Mouse (Mus musculus) embryo, embryonic 11.5 days (tissue): ENCODE data around the gene Tmem131l.

ENCODE experiments used
- DNase-seq: peaks from one replicate; pipeline ENCODE4 v3.0.0-alpha.2; 2012; ENCODE audit warnings: low read depth, low spot score

The Tmem131l gene

DNA sequence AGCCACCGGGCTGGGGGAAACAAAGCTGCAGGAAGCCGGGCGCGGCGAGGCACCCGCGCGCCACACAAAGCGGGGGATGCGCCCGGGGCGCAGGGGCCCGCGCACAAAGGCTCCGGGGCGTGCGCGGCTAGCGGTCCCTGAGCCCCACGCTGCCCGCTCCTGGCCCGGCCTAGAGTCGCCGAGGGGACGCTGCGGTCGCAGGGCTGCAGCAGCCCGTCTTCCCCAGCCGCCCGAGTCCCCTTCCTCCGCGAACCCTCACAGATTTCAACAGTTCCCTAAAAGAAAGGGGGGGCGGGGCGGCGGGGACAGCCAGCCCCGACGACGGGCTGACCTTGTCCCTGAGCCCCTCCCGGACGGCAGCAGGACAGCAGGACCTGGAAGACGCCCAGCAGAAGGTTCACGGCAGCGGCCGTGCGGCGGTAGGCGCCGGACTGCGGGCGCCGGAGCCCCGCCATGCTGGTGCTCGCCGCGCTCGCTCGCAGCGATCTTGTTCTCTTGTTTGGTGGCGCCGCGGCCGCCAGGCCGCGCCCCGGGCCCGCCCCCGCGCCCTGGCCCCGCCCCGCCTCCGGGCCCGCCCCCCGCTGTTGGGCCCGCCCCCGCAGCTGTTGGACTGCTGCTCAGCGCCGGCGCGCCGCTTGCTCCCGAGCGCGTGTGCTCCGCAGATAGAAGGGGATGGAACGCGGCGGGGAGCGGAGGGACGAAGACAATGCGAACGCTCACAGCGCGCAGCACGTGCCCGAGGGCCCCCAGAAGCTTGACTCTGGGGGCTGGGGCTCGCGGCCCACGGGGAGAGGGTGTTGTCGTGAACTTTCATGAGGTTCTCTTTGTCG, at the start of gene Tmem131l:
Gene Tmem131l (minus strand): TSS at position 530 of the 830 bp plus-strand sequence.
- peak; percentile 80 for DNase-seq

DNA sequence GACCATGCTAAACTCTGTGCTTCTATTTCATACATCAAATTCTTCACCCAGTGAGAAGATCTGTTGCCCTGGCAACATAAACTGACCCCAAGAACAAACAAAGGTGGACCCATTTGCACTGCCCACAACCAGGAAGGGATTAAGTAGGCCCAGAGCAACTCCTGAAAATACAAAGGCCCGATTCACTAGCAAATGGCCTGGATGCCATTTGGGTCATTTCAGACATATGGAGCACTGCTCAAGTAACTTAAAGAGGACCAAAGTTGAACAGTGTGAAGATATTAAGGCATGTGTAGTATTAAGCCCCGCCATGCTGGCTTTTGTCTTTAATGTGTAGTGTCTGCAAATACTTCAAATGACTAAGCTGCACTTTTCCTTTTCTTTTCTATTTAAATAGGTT, 46.9 kb upstream of the Tmem131l start:
- DNase-seq = no peak

DNA sequence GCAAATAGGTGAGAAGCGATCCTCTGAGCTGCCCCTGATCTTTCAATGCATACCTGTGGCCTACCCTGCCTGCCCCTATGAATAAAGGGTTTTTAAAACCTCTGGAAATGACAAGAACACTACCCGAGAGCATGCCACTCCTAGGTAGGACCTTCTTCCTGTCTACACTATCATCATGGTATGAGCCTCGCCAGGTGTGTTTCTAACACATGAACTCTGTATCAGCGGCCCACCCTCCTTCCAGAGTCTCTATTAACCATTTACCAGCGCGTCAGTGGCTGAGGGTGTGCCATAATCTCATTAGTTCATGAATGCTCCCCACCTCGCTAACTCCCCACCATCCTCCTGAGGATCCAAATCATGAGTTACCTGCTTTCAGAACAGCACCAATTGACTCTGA, 46.4 kb upstream of the Tmem131l start:
- no peak for DNase-seq

DNA sequence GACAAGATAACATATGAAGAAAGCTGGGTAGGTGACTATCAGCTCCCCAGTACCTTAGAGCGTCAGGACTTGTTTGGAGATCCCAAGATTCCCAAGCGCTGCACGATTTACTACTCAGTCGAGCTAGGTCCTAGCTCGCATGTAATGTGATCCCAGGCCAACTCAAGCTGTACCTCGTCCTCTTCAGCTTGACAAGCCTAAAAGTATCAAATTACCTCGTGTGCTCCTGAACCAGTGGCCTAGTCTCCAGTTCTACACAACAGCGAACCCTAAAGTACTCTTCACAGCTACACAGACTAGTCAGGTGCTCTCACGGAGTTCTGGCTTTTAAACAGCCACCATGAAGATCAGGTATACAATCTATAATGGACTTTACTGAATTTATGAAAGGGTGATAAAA, 45.5 kb upstream of the Tmem131l start:
- peak; percentile 27 for DNase-seq

DNA sequence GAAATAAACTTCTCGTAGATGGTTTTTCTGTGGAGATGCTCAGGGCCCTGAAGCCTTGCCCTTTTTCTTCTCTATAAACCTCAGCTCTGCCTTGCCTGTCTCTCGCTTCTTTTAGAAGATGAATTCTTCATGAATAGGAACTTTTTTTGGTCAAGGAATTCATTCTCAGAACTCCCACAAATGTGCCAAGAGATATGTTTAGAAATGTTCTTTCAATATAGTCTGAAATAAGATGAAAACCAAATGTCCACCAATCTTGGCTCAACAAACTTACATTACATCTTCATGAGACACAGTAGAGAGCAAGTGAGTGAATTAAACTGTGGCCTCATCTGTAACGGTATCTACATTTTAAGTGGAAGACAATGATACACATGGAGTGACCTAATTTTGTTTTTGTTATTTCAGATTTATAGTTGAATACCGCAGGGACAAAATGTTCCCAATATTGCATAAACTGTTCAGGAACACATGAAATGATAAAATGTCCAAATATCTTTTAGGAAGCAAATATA, 41.3 kb upstream of the Tmem131l start:
- DNase-seq = no peak

DNA sequence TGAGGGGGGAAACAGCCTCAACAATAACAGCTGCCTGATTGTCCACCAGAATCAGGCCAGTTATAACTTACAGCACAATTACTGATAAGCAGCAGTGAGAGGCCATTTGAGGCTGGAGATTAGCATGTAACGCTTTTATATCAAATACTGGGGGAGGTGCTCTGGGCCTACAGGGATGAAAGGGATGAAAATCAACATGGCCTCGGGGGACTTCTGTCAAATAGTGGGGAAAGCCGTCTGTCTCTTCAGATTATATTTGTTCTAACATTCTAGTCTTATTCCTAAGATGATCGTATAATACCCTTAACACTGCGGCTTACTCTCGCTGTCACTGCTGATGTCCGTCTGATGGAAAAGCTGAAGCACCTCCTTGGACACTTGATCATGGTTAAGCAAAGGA, 40.1 kb upstream of the Tmem131l start:
- DNase-seq = no peak

DNA sequence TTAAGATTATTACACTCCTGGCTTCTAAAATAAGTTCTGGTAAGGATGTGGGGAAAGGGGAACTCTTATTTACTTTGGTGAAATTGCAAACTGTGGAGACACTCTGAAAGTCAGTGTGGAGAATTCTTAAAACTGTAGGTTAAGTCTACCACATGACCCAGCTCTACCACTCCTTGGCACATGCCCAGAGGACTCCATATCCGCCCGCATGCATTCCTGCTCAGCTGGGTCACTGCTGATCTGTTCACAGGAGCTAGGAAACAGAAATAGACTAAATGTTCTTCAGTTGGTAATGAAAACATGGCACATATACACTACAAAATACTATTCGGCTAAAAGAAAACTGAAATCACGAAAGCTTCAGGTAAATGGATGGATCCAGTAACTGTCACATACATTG, 37.5 kb upstream of the Tmem131l start:
- no peak for DNase-seq

DNA sequence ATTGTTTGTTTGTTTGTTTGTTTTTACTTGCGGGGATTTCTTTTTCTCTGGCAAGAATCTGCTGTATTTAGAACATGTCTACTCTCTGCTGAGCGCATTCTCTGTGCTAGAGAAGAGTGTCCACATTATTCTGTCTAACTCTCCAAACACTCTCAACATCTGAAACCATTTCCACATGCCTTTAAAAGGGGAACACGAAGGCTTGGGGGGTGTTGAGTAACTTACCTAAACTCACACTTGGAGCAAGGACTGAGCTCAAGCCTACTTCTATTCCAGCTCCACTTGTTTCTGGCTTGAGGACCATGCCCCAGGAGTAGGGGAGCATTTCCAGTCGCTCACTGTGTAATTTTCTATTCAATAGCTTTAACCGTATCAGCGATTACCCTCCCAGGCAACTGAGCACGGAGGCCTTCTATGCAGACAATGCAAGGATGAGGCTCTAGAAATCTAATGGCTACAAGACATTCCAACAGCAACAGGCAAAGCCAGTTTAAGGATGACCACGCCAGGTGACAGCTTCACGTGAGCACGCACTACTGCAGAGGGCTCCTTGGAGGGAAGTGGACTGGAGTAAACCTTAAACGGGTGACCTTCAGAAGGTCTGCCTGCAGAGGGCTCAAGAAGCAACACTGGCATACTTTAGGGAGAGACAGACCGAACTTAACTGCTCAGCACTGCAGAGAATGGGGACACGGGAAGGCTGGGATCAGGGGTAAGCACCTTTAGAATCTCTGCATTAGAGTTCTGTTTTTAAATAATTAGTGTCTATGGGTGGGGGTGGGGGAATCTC, 36.8 kb upstream of the Tmem131l start:
- DNase-seq = no peak

DNA sequence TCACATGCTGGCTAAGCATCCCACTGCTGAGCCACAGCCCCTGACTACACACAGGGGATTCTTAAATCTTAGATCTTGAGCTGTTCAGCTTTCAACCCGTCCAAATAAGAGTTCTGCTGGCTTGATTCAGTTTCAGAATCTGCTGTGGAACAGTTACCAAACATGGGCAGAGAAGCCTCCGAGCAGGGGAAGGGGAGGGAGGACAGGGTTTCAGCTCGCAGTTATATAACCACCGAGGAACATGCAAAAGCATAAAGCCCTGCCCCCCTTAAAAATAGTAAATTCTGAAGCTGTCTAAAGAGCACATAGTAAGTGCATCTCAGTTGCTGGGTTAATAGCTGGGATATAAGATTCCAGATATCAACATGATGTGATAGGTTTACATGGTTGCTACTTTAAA, 35.5 kb upstream of the Tmem131l start:
- DNase-seq = no peak

DNA sequence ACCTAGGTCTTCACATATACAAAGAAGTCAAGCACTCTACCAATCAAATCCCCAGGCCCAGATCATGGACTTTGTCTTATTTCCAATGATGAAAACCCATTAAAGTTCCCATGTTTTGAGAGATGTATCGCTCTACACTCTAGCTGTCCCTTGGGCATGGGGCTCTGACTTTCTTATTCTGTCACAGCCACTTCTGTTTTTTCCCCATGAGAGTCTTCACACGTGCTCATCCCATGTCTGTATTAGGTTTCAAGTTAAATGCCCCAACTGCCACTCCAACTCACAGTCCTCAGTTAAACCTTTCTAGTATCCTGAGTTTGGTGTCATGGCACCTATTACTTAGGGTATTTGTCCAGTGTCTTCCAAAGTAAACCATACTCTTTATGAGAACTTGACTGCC, 34.8 kb upstream of the Tmem131l start:
- DNase-seq = no peak

DNA sequence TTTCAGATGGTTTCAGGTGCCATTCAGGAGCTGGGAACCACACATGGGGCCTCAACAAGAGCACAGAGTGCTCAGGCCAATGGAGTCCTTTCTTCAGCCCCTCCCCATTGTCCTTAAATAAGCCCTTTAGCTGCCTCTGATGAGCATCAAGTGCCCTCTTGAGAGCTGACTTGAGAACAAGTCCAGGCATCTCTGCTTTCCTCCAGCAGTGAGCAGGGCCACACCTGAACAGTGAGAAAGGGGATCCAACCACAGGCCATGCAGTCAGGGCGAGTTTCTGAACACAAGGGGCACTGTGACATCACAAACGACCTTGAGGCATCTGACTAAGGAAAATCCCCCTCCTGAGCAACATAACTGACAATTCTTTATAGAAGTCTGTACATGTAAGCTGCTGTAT, 31.7 kb upstream of the Tmem131l start:
- no peak for DNase-seq

DNA sequence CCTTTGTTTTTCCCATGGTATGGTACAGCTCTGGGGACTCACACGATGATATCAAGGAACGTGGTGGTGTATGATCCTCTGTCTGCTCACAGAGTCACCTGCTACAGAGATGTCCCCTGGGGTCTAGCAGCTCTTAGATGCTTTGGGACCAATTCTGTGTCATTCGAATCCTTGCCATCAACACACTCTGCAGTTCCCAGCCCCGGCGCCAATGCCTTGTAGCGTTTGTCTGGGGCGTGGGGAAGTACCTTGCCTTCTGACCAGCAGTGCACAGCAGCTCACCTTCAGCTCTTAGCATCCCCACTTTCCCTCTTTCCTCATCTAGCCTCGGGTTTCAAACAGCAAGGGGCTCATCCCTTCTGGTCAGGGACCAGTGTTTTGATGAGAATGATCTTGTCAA, 30.8 kb upstream of the Tmem131l start:
- no peak for DNase-seq

DNA sequence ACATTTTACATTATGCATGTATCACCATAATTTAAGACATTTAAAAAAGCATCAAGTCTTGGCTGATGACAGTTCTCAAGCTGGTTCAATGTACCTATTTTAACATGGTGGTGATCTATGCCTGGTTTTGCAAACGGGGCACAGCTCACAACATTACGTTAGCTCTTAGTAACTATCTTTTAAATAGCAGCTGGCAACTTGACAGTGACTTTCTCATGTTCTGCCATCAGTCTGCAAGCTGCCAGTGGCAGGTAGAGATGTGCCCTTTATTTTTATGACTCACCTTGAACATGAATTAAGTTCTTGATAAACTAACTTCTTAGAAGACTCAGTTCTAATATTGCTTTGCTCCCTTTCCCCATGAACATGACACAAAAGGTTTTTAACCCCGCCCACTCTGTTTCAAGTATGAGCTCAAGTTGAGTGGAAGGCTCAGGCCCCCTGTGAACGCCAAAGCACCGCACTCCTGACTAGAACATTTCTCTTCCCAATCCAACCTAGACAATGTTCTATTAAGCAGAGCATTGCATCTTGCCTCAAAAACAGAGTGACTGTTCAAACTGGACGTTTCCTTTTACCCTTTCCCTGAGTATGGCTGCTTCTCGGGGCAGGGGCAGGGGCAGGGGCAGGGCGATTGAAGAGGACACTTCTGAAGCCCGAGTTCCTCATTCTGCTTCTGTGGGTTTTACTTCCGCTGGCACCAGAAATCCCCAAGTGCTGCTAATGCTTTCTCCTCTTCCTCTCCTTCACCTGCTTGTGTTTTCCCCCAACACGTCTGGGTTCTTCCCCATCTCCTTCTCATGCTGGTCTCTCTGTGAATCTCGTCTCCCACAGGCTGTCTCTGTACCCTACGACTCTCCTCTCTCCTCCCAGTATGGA, 29.1 kb upstream of the Tmem131l start:
- DNase-seq = no peak

DNA sequence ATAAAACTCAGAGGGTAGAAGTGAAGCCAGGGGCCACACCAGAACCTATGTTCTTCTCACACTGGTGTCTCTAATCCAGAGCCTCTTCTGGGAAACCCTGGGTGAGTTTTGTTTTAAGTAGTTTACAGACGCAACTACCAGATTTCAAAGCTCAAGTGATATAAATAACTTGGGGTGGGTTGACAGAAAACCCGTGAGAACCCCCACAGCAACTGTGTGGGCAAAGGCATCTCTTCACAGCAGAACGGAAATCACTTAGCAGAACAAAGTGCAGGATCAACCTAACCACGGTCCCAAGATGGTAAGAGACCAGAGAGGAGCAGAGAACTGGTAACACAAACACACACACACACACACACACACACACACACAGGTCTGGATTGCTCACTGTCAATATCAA, 25.9 kb upstream of the Tmem131l start:
- no peak for DNase-seq

DNA sequence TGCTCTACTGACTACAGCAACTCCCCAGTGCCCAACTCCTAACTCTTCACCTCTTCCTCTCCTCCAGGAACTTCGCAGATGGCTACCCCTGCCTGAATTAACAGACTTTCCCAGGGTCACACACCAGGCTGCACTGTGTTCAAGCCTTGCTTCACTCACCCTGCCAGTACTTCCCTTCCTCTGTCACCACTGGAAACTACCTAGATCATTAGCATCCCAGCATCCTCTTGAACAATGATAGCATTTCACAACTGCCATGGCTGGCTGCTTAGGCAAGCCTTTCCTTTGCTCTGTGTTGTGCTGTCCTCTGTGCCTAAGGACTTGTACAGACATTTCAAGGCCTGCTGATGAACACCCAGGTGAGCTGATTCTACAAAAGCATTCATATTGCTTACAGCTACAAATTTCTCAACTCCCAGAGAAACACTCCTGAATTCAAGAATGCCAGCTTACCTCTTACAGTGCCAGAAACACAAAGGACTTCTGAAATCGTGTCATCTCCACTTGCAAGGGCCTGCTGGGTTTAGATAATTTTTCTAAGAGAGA, 23.5 kb upstream of the Tmem131l start:
- no peak for DNase-seq

DNA sequence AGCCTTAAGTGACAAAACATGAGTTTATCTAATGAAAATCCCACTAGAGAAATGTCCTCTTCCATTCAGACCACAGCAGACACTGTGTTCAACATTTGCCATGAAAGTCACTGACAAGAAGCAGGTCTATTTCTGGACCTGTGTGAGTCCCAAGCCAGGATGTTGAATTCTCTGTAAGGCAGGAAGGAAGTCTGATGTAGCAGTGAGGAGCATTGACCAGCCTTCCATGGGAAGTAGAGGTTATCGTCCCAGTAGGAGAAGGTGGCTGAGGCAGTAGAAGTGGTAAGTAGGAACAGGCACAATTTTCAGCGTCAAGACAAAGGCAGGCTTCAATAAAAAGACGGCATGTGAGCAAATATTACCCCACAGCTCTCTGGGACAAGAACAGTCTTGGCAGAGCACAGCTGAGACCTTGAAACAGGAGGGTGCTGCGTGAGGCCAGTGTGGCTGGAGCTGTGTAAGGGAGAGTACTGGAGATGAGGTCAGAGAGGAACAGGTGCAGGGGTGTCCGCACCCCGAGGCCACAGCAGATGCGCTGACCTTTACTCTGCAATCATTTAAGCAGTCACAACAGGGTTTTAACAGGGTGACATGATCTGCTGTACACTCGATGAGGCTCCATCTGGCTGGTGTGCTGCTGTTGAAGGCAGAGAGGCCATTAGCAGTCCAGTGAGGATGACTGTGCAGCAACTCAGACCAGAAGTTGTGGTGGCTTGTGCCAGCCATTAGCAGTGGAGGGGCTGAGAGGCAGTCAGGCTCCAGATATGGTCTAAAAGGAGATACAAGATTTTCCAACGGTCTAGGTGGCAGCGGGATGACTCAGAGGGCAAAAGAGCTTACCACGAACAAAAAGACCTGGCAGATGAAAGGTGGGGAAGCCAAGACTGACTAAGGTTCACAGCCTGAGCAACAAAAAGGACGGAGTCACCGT, 21.8 kb upstream of the Tmem131l start:
- DNase-seq = no peak

DNA sequence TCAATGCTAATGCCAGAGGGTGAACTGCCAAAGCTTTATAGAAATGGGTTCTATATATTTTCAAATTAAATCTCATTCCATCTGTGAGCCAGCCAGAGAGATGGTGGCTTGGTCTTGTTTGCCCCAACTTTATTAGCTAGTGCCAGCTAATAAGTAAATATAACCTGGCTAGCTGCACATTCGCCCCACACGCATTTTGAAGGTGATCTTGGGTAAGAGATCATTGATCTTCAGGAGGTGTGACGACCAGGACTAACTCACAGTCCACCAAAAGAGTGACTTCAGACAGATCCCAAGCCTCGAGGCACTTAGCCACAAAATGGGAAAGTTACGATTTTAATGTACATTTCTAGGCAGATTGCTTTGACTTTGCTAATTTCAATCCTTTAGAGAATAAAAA, 21.0 kb upstream of the Tmem131l start:
- DNase-seq = no peak

DNA sequence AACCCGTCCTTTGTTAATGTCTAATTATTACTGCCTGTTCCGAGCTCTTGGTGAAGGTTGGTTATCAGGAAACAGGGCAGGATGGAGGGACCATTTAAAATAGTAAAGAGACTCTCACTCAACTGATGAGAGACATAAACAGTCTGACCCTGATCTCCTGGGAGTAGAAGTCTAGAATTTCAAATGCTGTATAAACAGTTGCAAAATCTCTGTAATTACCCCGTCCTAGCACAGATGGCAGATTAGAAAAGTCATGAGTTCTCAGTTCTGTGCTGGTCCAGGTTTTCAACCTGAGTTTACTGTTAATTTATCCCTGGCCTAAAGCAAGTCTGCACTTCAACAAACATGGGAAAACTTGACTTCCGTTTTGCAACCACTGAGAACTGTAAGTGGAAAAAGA, 20.2 kb upstream of the Tmem131l start:
- DNase-seq = no peak

DNA sequence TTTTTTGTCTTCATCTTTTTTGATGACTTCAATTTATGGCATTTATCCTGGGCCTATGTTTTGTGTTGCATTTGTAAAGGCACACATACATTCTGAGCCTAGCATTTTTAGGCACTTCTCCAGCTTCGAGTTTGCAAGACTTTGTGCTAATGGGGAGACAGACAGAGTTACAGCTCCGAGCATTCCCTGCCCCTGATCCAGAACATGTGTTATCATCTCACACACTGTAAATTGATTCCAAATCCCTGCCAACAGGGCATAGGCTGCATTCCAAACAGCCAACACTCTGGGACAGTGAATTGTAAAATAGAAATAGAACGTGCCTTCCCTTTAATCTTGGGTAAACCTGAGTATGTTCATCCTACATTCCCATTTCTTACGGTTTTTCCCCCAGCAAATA, 19.7 kb upstream of the Tmem131l start:
- no peak for DNase-seq

DNA sequence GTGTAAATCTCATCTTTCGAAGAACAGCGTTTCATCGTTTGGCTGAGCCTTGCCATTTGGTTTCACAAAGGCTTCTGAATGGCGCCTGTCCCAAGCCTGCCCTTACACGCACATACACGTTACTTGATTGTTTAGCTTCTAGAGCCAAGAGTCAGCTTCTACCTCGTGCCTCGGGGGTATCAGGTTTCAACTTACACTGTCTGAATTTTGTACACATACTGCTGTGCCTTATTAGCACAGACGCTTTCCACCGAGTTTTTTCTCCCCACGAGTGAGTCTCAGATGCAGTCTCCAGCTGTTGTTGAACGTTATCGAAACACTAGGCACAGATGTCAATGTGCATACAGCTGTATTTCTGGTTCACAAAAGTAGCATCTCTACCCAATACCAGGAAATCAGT, 19.3 kb upstream of the Tmem131l start:
- DNase-seq = no peak
